Mouse (Mus musculus): ENCODE measurements around the gene Pbsn. TPM values are rescaled to one million over a fixed set of nuclear protein-coding genes. Genes with fewer than 3 reads are reported as not detected.
"Not testable (repeated sequence)": the region's sequence is repeated elsewhere in the genome, so short reads cannot be mapped to it uniquely, and the experiment has no call there.

Gene Pbsn
- not detected in 2 replicates for polyA plus RNA-seq (2015; fragmentation: Nextera tagmentation; extraction: Ambion mirVana)

- no peaks in the 10 kb centered on the region for H3K27me3 ChIP-seq
- ATAC-seq (ENCODE audit: insufficient number of reproducible peaks, low FRiP score, low TSS enrichment, low read depth), result no peak
- no peak within 1 kb of the TSS for H3K4me2 ChIP-seq
- 57% methylated on average over 1 of the region's 1 CpGs for WGBS
- no peaks in the 10 kb centered on the region for H3K9me3 ChIP-seq
- no peak within 1 kb of the TSS for H3K9ac ChIP-seq
- no peak within 1 kb of the TSS for H3K27ac ChIP-seq
- no peak within 1 kb of the TSS for H3K4me3 ChIP-seq
- no peaks in the 10 kb centered on the region for H3K36me3 ChIP-seq
- no peaks in the 10 kb centered on the region for H3K4me1 ChIP-seq
Measured at GRCm38 (mm10) chrX:77853523-77853922, at the start of gene Pbsn. TSS of gene Pbsn (minus strand) at chrX:77853623.

- H3K9ac ChIP-seq; H3K27me3 ChIP-seq; H3K27ac ChIP-seq; H3K36me3 ChIP-seq; ATAC-seq (ENCODE audit: insufficient number of reproducible peaks, low FRiP score, low TSS enrichment, low read depth); H3K4me1 ChIP-seq; H3K9me3 ChIP-seq; H3K4me3 ChIP-seq; H3K4me2 ChIP-seq: not testable (repeated sequence)
- WGBS, result 46% methylated on average over 2 of the region's 4 CpGs
Measured at GRCm38 (mm10) chrX:77880033-77880432, 26.6 kb upstream of the Pbsn start.

- H3K27me3 ChIP-seq; H3K4me3 ChIP-seq; ATAC-seq (ENCODE audit: insufficient number of reproducible peaks, low FRiP score, low TSS enrichment, low read depth); H3K4me2 ChIP-seq; H3K36me3 ChIP-seq; H3K27ac ChIP-seq; H3K9me3 ChIP-seq; H3K9ac ChIP-seq; H3K4me1 ChIP-seq: not testable (repeated sequence)
- 85% methylated on average over 2 of the region's 2 CpGs for WGBS
Measured at GRCm38 (mm10) chrX:77864458-77864857, 11.0 kb upstream of the Pbsn start, which contains the start of gene Gm14744. TSS of gene Gm14744 (plus strand) at chrX:77864758.

GRCm38 (mm10) chrX:77812031-77812430 is 41.4 kb downstream of the Pbsn start:
- WGBS, result 47% methylated on average over 6 of the region's 6 CpGs
- Histone ChIP-seq H3K4me1 (no peaks in the 10 kb centered on the region), H3K4me2 (no peak overlapping the region), H3K27ac (no peak overlapping the region), H3K27me3 (no peaks in the 10 kb centered on the region), H3K36me3 (no peaks in the 10 kb centered on the region), H3K4me3 (no peak overlapping the region), H3K9ac (no peak overlapping the region), H3K9me3 (no peaks in the 10 kb centered on the region)
- no peak for ATAC-seq (ENCODE audit: insufficient number of reproducible peaks, low FRiP score, low TSS enrichment, low read depth)

- no peaks in the 10 kb centered on the region for H3K9me3 ChIP-seq
- no peak for ATAC-seq (ENCODE audit: insufficient number of reproducible peaks, low FRiP score, low TSS enrichment, low read depth)
- no peaks in the 10 kb centered on the region for H3K27me3 ChIP-seq
- peak overlapping the region; percentile 79 for H3K27ac ChIP-seq
- H3K9ac ChIP-seq, result no peak overlapping the region
- no peaks in the 10 kb centered on the region for H3K36me3 ChIP-seq
- whole genome bisulfite sequencing, result 26% methylated on average over 17 of the region's 17 CpGs
- H3K4me2 ChIP-seq, result peak overlapping the region; percentile 39
- no peaks in the 10 kb centered on the region for H3K4me1 ChIP-seq
- peak overlapping the region; percentile 43 for H3K4me3 ChIP-seq
Measured at GRCm38 (mm10) chrX:77810608-77811206, 42.7 kb downstream of the Pbsn start.

DNA sequence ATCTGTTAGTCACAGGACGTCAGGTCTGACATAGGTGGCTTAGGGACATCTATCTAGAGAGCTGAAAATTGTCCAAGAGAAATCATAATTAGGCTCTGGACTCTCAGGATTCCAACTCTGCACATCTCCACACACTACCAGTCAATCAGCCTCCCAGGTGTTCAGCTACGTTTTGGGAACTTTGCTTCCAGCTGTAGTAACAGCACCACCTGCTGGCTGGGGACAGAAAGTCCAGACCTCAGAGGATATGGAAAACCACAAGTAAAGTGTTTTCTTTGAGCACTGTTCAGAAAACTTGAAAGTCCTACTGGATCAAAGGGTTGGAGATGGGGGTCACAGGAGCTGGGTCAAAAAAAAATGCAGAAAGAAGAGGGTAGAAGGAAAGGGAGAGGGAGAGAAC is 44.8 kb downstream of the Pbsn start:
- no peaks in the 10 kb centered on the region for H3K36me3 ChIP-seq
- WGBS, result 22% methylated on average over 2 of the region's 2 CpGs

GRCm38 (mm10) chrX:77802293-77802692 is 51.1 kb downstream of the Pbsn start:
- no peak overlapping the region for H3K4me3 ChIP-seq
- no peak for ATAC-seq (ENCODE audit: insufficient number of reproducible peaks, low FRiP score, low TSS enrichment, low read depth)
- H3K36me3 ChIP-seq, result no peaks in the 10 kb centered on the region
- H3K9ac ChIP-seq, result no peak overlapping the region
- no peaks in the 10 kb centered on the region for H3K4me1 ChIP-seq
- no peaks in the 10 kb centered on the region for H3K9me3 ChIP-seq
- H3K4me2 ChIP-seq, result no peak overlapping the region
- no peak overlapping the region for H3K27ac ChIP-seq
- no peaks in the 10 kb centered on the region for H3K27me3 ChIP-seq
- WGBS, result 78% methylated on average over 2 of the region's 2 CpGs

More for the DNA sequence above, 44.8 kb downstream of the Pbsn start:
- Histone ChIP-seq H3K9ac (no peak overlapping the region), H3K4me1 (no peaks in the 10 kb centered on the region), H3K4me2 (no peak overlapping the region), H3K9me3 (no peaks in the 10 kb centered on the region), H3K27me3 (no peaks in the 10 kb centered on the region), H3K4me3 (no peak overlapping the region), H3K27ac (no peak overlapping the region)
- no peak for ATAC-seq (ENCODE audit: insufficient number of reproducible peaks, low FRiP score, low TSS enrichment, low read depth)

DNA sequence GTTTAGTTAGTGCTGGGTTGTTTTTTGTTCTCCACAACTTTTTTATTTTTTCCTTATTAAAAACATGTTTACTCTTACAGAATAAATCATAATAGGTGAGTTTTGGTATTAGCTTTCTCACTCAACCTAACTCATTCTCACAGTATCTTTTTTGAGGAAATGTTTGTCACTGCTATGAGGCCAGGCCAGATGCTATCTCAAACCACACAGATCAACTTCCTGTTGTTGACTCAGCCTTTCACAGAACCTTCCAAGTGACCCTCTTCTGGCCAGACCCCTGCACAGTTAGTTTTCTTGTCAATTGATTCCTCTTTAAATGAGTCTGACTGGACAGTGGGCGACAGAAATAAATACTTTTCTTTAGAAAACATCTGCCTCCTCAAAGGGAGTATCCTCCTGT is 51.9 kb downstream of the Pbsn start:
- Histone ChIP-seq H3K4me3 (no peak overlapping the region), H3K4me2 (no peak overlapping the region), H3K9me3 (no peaks in the 10 kb centered on the region), H3K4me1 (no peaks in the 10 kb centered on the region), H3K27me3 (no peaks in the 10 kb centered on the region), H3K36me3 (no peaks in the 10 kb centered on the region), H3K9ac (no peak overlapping the region), H3K27ac (no peak overlapping the region)
- ATAC-seq (ENCODE audit: insufficient number of reproducible peaks, low FRiP score, low TSS enrichment, low read depth), result no peak
- WGBS, result 63% methylated on average over 1 of the region's 1 CpGs

- no peak for ATAC-seq (ENCODE audit: insufficient number of reproducible peaks, low FRiP score, low TSS enrichment, low read depth)
- Histone ChIP-seq H3K9me3 (no peaks in the 10 kb centered on the region), H3K27ac (no peak overlapping the region), H3K36me3 (no peaks in the 10 kb centered on the region), H3K4me1 (no peaks in the 10 kb centered on the region; the same call in 1 of the 2 replicates), H3K4me3 (no peak overlapping the region), H3K9ac (no peak overlapping the region), H3K27me3 (no peaks in the 10 kb centered on the region), H3K4me2 (no peak overlapping the region)
- 67% methylated on average over 3 of the region's 3 CpGs for WGBS
Measured at GRCm38 (mm10) chrX:77799554-77799953, 53.9 kb downstream of the Pbsn start.

DNA sequence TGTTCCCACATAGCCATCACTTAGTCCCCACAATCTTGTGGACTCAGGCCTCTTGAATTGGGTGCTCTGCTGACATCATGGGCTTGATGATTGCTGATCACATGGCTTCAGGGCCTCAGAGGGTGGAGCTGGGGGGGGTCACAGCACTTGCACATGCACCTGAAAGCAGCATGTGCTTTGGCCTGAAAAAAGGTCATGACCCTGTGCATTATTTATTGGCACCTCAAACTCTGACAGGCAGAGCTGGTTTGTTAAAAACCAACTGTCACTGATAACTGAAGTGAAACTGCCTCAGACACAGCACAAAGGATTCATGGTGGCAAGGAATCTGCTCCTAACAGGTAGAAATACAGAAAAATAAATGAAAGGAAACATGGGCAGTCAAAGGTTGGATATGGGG is 55.6 kb downstream of the Pbsn start:
- no peak overlapping the region for H3K9ac ChIP-seq
- H3K4me2 ChIP-seq, result no peak overlapping the region
- ATAC-seq (ENCODE audit: insufficient number of reproducible peaks, low FRiP score, low TSS enrichment, low read depth), result no peak
- no peaks in the 10 kb centered on the region for H3K9me3 ChIP-seq
- H3K4me3 ChIP-seq, result no peak overlapping the region
- H3K4me1 ChIP-seq, result no peaks in the 10 kb centered on the region; the same call in 1 of the 2 replicates
- no peaks in the 10 kb centered on the region for H3K36me3 ChIP-seq
- H3K27ac ChIP-seq, result no peak overlapping the region
- no peaks in the 10 kb centered on the region for H3K27me3 ChIP-seq

DNA sequence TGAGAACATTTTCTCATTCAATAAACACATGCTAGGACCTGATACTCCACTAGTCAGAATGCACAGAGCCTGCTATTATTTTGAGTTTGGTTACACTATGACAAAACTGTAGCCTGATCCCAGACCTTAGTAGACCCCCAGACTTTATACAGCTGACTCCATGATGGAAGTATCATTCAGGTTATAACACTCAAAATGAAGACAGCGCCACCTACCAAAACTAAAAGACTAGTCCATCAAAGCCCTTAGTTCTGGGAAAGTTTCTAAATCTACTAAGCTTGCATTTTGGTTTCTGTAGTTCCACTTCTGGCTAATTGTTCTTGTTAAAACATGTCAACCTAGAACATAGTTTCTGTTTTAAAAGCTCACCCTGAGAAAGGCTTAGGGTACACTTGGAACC is 56.5 kb downstream of the Pbsn start:
- no peaks in the 10 kb centered on the region for H3K36me3 ChIP-seq
- H3K9ac ChIP-seq, result no peak overlapping the region
- ATAC-seq (ENCODE audit: insufficient number of reproducible peaks, low FRiP score, low TSS enrichment, low read depth), result no peak
- WGBS, result 63% methylated on average over 1 of the region's 1 CpGs
- no peak overlapping the region for H3K4me3 ChIP-seq
- no peak overlapping the region; the same call in 1 of the 2 replicates for H3K4me2 ChIP-seq
- no peaks in the 10 kb centered on the region for H3K9me3 ChIP-seq
- H3K4me1 ChIP-seq, result no peaks in the 10 kb centered on the region; the same call in 1 of the 2 replicates
- 0 out of 2 replicates have a peak overlapping the region, but pooled peaks have one; percentile 11 for H3K27ac ChIP-seq
- no peaks in the 10 kb centered on the region for H3K27me3 ChIP-seq

- peak; percentile 70 for ATAC-seq (ENCODE audit: insufficient number of reproducible peaks, low FRiP score, low TSS enrichment, low read depth)
- Histone ChIP-seq H3K4me3 (peak within 1 kb of the TSS; percentile 60), H3K9ac (peak within 1 kb of the TSS; percentile 15), H3K27me3 (no peaks in the 10 kb centered on the region), H3K9me3 (no peaks in the 10 kb centered on the region), H3K4me1 (no peaks in the 10 kb centered on the region; the same call in 1 of the 2 replicates), H3K4me2 (peak within 1 kb of the TSS; percentile 52), H3K36me3 (no peaks in the 10 kb centered on the region), H3K27ac (peak within 1 kb of the TSS; percentile 74)
- WGBS, result 30% methylated on average over 17 of the region's 19 CpGs
Measured at GRCm38 (mm10) chrX:77796238-77796835, 57.1 kb downstream of the Pbsn start, which contains the start of gene Prkx. TSS of gene Prkx (minus strand) at chrX:77796278.

Data from limb, embryonic 15.5 days (tissue).